Mouse (Mus musculus) erythroblast, embryonic 14.5 days (primary cell): ENCODE results near the gene Ptk6.

ENCODE experiments used
- GATA1 ChIP-seq: IDR thresholded peaks from 2 replicates; pipeline ENCODE4 v1.6.1; 2012; ENCODE audit warnings: low read length, inconsistent platforms, mixed read lengths
- TAL1 ChIP-seq: IDR thresholded peaks from 3 replicates; pipeline ENCODE4 v1.6.1; 2012; ENCODE audit warnings: low read length, inconsistent platforms, mixed read lengths

DNA sequence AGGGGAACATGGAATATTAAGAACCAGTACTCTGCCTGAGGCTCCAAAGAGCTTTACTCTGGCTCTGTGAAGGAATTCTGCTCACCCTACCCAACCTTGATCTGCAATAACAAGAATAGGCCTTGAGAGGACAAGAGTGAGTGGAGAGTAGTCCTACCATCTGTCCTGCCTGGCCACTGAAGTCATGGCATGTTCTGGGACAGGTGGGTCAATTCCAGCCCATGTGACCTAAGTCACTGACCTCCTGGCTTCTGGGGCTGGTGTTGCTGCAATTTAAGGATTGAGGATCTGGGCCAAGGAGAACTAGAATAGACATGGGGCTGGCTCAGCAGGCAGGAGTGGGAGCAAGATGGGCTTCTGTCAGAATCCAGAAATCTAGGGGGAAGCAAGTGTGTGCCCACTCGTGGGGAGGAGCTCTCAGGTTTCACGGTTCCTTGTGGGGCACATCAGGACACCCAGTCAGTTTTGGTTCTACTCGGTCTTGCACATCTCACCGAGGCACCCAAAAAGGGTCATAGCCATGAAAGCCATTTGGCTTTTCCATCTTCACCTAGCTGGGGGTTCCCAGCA, 55.5 kb downstream of the Ptk6 start:
- TF ChIP-seq GATA1 (no peak), TAL1 (no peak)
